Mouse (Mus musculus): ENCODE results near the gene Pgpep1l.

DNA sequence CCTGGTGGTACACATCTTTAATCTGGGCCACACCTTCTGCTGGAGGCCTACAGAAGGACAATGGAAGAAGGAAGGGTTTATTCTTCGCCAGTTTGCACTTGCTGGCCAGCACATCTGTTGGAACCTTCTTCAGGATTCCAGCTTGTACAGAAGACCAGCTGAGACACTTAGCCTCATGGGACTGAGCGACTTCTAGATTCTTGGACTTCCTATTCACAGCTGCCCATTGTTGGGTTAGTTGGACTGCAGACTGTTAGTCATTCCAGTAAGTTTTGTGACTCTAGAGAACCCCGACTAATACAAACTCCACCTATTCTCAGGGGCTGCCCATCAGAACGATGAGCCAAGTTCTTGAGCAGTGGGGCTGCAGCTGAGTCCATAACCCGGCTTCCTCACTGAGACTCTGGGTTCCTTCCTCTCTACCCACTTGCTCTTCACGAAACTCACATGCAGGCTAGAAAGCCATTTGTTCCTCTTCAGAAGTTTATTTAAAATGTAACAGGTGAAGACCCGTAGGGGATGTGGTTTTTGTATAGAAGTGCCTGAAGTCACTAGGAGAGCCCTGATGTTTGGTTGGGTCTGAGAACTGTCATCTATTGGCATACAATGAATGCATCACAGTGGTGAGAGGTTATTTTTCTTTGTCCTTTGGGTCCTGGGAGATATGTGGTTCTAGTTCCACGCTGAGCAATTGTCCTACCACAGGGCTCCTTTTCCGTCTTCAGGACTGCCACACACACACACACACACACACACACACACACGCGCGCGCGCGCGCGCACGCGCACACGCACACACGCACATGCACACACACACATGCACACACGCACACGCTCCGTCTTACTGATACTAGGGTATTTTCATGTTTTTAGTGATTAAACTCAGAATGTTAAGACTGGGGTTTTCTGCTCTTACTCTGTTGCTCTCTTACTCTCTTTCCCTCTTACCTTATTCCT, 22.8 kb upstream of the Pgpep1l start:
- TF ChIP-seq CTCF (IDR thresholded peaks at IDR 0.05; ENCODE audit: extremely low read depth, insufficient read length, insufficient replicate concordance, low read depth, low read length) (no peak), POLR2A (IDR thresholded peaks at IDR 0.05; ENCODE audit: low read depth, low read length) (no peak)

Data from small intestine, adult 2 months (tissue).